Mouse (Mus musculus) thymus, adult 18-20 months (tissue): ENCODE data around the gene Jpt1.
"Not testable (repeated sequence)": the region's sequence is repeated elsewhere in the genome, so short reads cannot be mapped to it uniquely, and the experiment has no call there.

Source experiments
- DNase-seq, 2 experiments: peaks; one replicate each; pipeline ENCODE4 v3.0.0; 2022; ENCODE audit warnings: mixed read lengths in 2 of 2

The Jpt1 gene

GRCm38 (mm10) chr11:115475025-115475757, 39.0 kb downstream of the Jpt1 start, which contains the start of gene Armc7:
Gene Armc7 (plus strand): TSS chr11:115475667.
- DNase-seq, result peak; percentile 90 to 92

GRCm38 (mm10) chr11:115473626-115474275, 40.4 kb downstream of the Jpt1 start:
- peak; percentile 85 to 91 for DNase-seq

GRCm38 (mm10) chr11:115472183-115472582, 42.0 kb downstream of the Jpt1 start:
- no peak for DNase-seq

- no peak for DNase-seq
These were observed 47.0 kb downstream of the Jpt1 start for GRCm38 (mm10) chr11:115467217-115467618.

- DNase-seq, result peak in 1 of 2 experiments; percentile 65
These were observed 49.3 kb downstream of the Jpt1 start for GRCm38 (mm10) chr11:115464851-115465250.

GRCm38 (mm10) chr11:115463397-115463796, 50.8 kb downstream of the Jpt1 start:
- DNase-seq, result peak; percentile 55 to 78

- DNase-seq, result peak; percentile 79 to 85
These were observed 51.8 kb downstream of the Jpt1 start, which contains the start of gene Slc16a5 for GRCm38 (mm10) chr11:115462243-115462891. Gene Slc16a5 (plus strand): TSS chr11:115462474.

GRCm38 (mm10) chr11:115461846-115462242, 52.3 kb downstream of the Jpt1 start:
- DNase-seq, result peak; percentile 62 to 77

- no peak for DNase-seq
These were observed 53.2 kb downstream of the Jpt1 start for GRCm38 (mm10) chr11:115460976-115461375.

GRCm38 (mm10) chr11:115457405-115457804, 56.8 kb downstream of the Jpt1 start:
- no peak for DNase-seq

GRCm38 (mm10) chr11:115456182-115456581, 58.0 kb downstream of the Jpt1 start:
- DNase-seq, result no peak

GRCm38 (mm10) chr11:115455619-115456018, 58.6 kb downstream of the Jpt1 start:
- DNase-seq, result no peak

- DNase-seq, result not testable (repeated sequence)
These were observed 59.4 kb downstream of the Jpt1 start for GRCm38 (mm10) chr11:115454822-115455221.

GRCm38 (mm10) chr11:115453306-115453705, 60.9 kb downstream of the Jpt1 start:
- peak in 1 of 2 experiments; percentile 55 for DNase-seq

GRCm38 (mm10) chr11:115452281-115452860, 61.8 kb downstream of the Jpt1 start:
- DNase-seq, result no peak

GRCm38 (mm10) chr11:115451781-115452241, 62.4 kb downstream of the Jpt1 start:
- DNase-seq, result peak; percentile 74 to 91

- DNase-seq, result no peak
These were observed 64.0 kb downstream of the Jpt1 start for GRCm38 (mm10) chr11:115450176-115450575.

- DNase-seq, result no peak
These were observed 65.2 kb downstream of the Jpt1 start for GRCm38 (mm10) chr11:115448998-115449397.

GRCm38 (mm10) chr11:115448075-115448474, 66.1 kb downstream of the Jpt1 start:
- DNase-seq, result no peak
